Mouse (Mus musculus) ES-E14 (cell line): ENCODE results near the gene Serpinb1b. TPM values are rescaled to one million over a fixed set of nuclear protein-coding genes. Genes with fewer than 3 reads are reported as not detected.

Source experiments
- DNase-seq: peaks from one replicate; pipeline ENCODE4 v3.0.0-alpha.2; 2013; ENCODE audit warnings: low read depth, low spot score
- H3K27ac ChIP-seq: 2 replicates; pipeline ENCODE4 v1.5.1; 2012; ENCODE audit warnings: low read depth, mild to moderate bottlenecking, low read length, moderate library complexity, mixed read lengths; ENCODE audit not compliant: poor library complexity, insufficient read depth, severe bottlenecking
- H3K36me3 ChIP-seq: 2 replicates; pipeline ENCODE4 v1.6.1; 2012; ENCODE audit warnings: mild to moderate bottlenecking, low read length, moderate library complexity, mixed read lengths; ENCODE audit not compliant: control insufficient read depth, poor library complexity, insufficient read depth, severe bottlenecking
- H3K4me1 ChIP-seq, 2 experiments: fragments of 150-350 bp in 1 of 2; sonication (generic) in 1 of 2; 2 replicates each; pipeline ENCODE4 v1.6.1; 2012; ENCODE audit warnings: low read length in 2 of 2, mild to moderate bottlenecking in 1 of 2, mixed read lengths in 1 of 2; ENCODE audit not compliant: control insufficient read depth in 2 of 2, insufficient read depth in 2 of 2, poor library complexity in 1 of 2
- H3K4me3 ChIP-seq, 2 experiments: fragments of 150-350 bp in 1 of 2; sonication (generic) in 1 of 2; 2 replicates each; pipeline ENCODE4 v1.5.1; 2012; ENCODE audit warnings: low read length in 2 of 2, low read depth in 1 of 2, mild to moderate bottlenecking in 1 of 2, mixed read lengths in 1 of 2; ENCODE audit not compliant: insufficient read depth in 1 of 2, poor library complexity in 1 of 2, severe bottlenecking in 1 of 2
- H3K9ac ChIP-seq: 2 replicates; pipeline ENCODE4 v1.6.1; 2012; ENCODE audit warnings: low read depth, mild to moderate bottlenecking, low read length, mixed read lengths; ENCODE audit not compliant: poor library complexity, insufficient read depth, severe bottlenecking
- H3K9me3 ChIP-seq: fragments of 150-350 bp; sonication (generic); 2 replicates; pipeline ENCODE4 v1.6.1; 2012; ENCODE audit warnings: low read depth, mild to moderate bottlenecking, low read length; ENCODE audit not compliant: control insufficient read depth, insufficient read depth
- CHD2 ChIP-seq: IDR thresholded peaks from 2 replicates; pipeline ENCODE4 v1.6.1; 2014; ENCODE audit warnings: mild to moderate bottlenecking, low read depth, low read length, inconsistent platforms
- HCFC1 ChIP-seq: IDR thresholded peaks from 2 replicates; pipeline ENCODE4 v1.6.1; 2012; ENCODE audit warnings: low read length, inconsistent platforms, borderline replicate concordance; ENCODE audit not compliant: insufficient read depth
- MAFK ChIP-seq: IDR thresholded peaks from 2 replicates; pipeline ENCODE4 v1.6.1; 2014; ENCODE audit warnings: mild to moderate bottlenecking, low read depth, low read length, inconsistent platforms; ENCODE audit not compliant: insufficient read depth
- ZC3H11A ChIP-seq: IDR thresholded peaks from 2 replicates; pipeline ENCODE4 v1.6.1; 2012; ENCODE audit warnings: low read depth, mild to moderate bottlenecking, inconsistent platforms, low read length, borderline replicate concordance
- ZNF384 ChIP-seq: IDR thresholded peaks from 2 replicates; pipeline ENCODE4 v1.6.1; 2012; ENCODE audit warnings: low read depth, low read length, inconsistent platforms
- in situ Hi-C, 2 experiments: fragments of 600-800 bp; cut with MboI; formaldehyde crosslinking; loops; one replicate each; pipeline ENCODE4 v1.15.1; 2025; ENCODE audit warnings: low sequenced_read_pairs in 2 of 2, inconsistent platforms in 1 of 2; ENCODE audit not compliant: unreplicated experiment in 2 of 2
- total RNA-seq: library from RNA; depleted of rRNA; stranded (reverse); fragments of 300-350 nt; gene quantifications from 2 replicates; pipeline ENCODE4 v1.2.3, GENCODE M21; 2012

The Serpinb1b gene
- total RNA-seq, 1 experiment = 0.22 TPM

DNA sequence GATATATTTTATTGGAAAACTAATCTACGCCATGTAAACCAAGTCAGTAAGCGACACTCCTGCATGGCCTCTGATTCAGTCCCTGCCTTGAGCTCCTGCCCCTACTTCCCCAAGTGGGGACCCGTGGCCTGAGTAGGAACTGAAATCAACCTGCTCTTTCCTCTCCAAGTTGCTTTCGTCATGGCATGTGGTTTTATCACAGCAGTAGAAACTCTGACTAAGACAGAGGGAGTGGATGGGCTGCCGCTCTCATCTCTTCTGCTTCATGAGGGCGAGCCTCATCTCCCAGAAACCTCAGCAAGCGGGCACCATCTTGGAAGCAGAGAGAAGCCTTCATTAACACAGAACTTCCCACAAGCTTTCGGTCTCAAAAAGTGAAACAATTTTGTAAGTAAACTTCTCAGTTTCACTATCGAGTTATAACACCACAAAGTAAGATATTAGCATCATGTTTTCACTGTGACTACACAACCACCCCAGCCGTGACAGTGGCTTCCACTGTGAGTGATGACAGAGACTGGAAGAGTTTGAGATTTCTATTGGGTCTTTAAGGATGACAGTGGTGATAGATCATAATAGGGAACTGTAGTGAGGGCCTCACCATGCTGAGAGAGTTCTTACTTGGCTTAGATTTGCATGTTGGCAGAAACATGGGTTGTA, 1.2 kb upstream of the Serpinb1b start:
- H3K4me3 ChIP-seq = no peak overlapping the region
- no peak overlapping the region for H3K9ac ChIP-seq
- no peaks in the 10 kb centered on the region for H3K36me3 ChIP-seq
- DNase-seq = no peak
- no peak for TF ChIP-seq ZC3H11A
- TF ChIP-seq HCFC1 = no peak
- TF ChIP-seq ZNF384 = no peak
- no peak for TF ChIP-seq CHD2
- TF ChIP-seq MAFK = no peak
- in situ Hi-C loops = loop anchor here in 1 of 2 experiments (10.0 kb wide), 1 partner anchor 172 kb away; no protein-coding TSS in a partner anchor
- H3K4me1 ChIP-seq = no peaks in the 10 kb centered on the region
- H3K27ac ChIP-seq = no peak overlapping the region
- H3K9me3 ChIP-seq = no peaks in the 10 kb centered on the region

DNA sequence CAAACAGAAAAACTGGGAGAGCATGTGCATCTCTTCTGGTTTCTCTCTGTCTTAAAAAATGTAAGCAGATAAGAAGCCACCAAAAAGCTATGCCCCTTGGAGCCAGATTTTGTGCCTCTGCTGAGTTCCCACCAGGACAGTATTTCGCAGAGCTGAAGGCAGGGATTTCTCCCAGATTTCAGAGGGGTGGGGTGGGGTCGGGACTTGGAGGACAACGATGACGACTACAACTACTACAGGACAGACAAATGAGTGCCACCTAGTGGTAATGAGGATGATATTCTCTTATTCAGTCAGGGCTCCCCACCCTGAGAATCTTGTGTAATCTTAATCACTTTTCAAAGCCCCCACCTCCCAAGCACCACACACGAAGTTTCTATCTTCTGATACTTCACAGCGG, 1.0 kb downstream of the Serpinb1b start:
- no peak overlapping the region for H3K9ac ChIP-seq
- H3K27ac ChIP-seq = no peak overlapping the region
- H3K4me3 ChIP-seq = no peak overlapping the region
- DNase-seq = no peak
- no peaks in the 10 kb centered on the region for H3K36me3 ChIP-seq
- in situ Hi-C loops = loop anchor here in 1 of 2 experiments (10.0 kb wide), 1 partner anchor 175 kb away; no protein-coding TSS in a partner anchor
- no peaks in the 10 kb centered on the region for H3K4me1 ChIP-seq
- no peak for TF ChIP-seq ZNF384
- TF ChIP-seq CHD2 = no peak
- no peak for TF ChIP-seq MAFK
- H3K9me3 ChIP-seq = no peaks in the 10 kb centered on the region; the same call in 1 of the 2 replicates

DNA sequence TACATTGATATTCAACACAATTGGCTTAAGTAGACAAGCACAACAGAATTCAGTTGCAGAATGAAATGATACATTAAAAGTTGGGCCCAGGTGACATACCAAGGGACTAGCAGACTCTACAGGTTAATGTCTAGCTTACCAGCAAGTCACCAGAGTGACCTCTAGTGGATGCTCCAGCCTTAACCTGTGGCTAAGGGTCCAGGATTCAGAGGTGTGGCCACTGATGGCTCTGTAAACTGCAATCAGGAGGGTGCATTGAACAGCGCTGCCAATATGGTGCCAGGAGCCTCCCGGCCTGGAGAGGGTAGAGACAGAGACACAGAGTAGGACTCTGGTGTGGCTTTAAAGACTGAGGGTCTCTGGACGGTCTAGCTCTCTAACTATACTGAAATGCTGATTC, 2.0 kb downstream of the Serpinb1b start:
- no peaks in the 10 kb centered on the region for H3K36me3 ChIP-seq
- H3K4me3 ChIP-seq = no peak overlapping the region
- no peak overlapping the region for H3K27ac ChIP-seq
- no peak for DNase-seq
- H3K9ac ChIP-seq = no peak overlapping the region
- H3K9me3 ChIP-seq = no peaks in the 10 kb centered on the region; the same call in 1 of the 2 replicates
- TF ChIP-seq ZC3H11A (peak; percentile 20; the same call in 1 of the 2 replicates), MAFK (no peak)
- H3K4me1 ChIP-seq = no peaks in the 10 kb centered on the region
- in situ Hi-C loops = no loop called here

DNA sequence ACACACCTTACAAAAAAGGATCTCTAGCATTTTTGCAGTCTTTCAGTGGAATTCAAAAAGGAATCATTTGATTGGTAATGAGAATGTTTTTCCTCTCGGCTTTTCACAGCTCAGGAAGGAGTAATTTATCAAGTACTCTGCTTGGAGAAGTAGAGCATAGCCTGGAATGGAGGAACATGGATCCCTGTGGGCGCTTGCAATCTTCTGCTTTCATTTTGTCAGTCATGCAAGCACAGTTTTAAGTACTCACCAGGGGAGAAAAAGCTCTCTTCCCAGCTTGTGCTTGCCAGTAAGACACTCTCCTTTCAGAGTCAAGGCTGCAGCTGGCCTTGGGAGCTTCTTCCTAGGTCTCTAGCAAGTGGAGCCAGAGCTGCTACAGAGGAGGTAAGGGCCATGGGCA, 5.5 kb downstream of the Serpinb1b start:
- Histone ChIP-seq H3K9me3 (no peaks in the 10 kb centered on the region; the same call in 1 of the 2 replicates), H3K36me3 (no peaks in the 10 kb centered on the region), H3K4me3 (no peak overlapping the region), H3K27ac (no peak overlapping the region), H3K4me1 (no peaks in the 10 kb centered on the region), H3K9ac (no peak overlapping the region)
- in situ Hi-C loops = no loop called here
- TF ChIP-seq ZNF384 (no peak), CHD2 (no peak), ZC3H11A (no peak), MAFK (no peak), HCFC1 (no peak)
- DNase-seq = no peak
